Mouse (Mus musculus) lung, adult 2 months (tissue): ENCODE results near the gene Aff2.

Experiments used
- CTCF ChIP-seq: fragments of 200-500 bp; IDR thresholded peaks from 2 replicates; pipeline ENCODE4 v1.5.1; 2011; ENCODE audit warnings: mild to moderate bottlenecking, low read length, control low read depth; ENCODE audit not compliant: insufficient read depth
- POLR2A ChIP-seq: fragments of 200-500 bp; IDR thresholded peaks from 2 replicates; pipeline ENCODE4 v1.6.1; 2011; ENCODE audit warnings: low read depth, mild to moderate bottlenecking, control low read depth, low read length, borderline replicate concordance; ENCODE audit errors: extremely low read depth

- no peak for TF ChIP-seq POLR2A
- TF ChIP-seq CTCF = no peak
These were observed 29.6 kb downstream of the Aff2 start for GRCm38 (mm10) chrX:69389738-69390137.
